Mouse (Mus musculus) erythroblast, embryonic 14.5 days (primary cell): ENCODE measurements around the gene Eno2.

Source experiments
- GATA1 ChIP-seq: IDR thresholded peaks from 2 replicates; pipeline ENCODE4 v1.6.1; 2012; ENCODE audit warnings: low read length, inconsistent platforms, mixed read lengths
- TAL1 ChIP-seq: IDR thresholded peaks from 3 replicates; pipeline ENCODE4 v1.6.1; 2012; ENCODE audit warnings: low read length, inconsistent platforms, mixed read lengths

DNA sequence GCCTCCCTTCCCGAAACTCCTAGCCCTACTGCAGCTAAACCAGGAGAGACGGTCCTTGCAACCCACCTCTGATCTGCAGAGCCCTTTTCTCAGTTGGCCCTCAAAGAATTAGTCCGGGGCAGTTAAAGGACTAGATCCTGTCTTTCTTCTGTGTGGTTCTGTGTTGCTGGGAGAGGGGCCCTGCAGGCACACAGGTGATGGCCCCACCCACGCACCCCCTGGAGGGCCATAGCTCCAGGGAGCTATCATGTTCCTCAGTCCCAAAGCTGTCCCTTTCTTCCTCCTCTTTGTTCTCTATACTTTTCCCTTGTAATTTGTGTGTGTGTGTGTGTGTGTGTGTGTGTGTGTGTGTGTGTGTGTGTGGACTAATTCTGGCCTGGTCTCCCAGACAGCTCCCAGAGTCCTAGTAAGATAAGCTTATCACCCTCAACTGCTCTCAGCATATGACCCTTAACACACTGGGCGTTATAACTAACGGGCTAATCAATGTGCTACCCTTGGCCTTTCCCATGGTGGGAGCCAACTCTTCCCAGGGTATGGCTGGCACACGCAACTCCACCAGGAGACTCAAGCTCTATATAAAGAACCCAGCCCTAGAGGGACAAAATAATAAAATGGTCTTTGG is 50.0 kb downstream of the Eno2 start:
- no peak for TF ChIP-seq TAL1
- TF ChIP-seq GATA1 = no peak
